Mouse (Mus musculus) olfactory bulb, adult 2 months (tissue): Measurements from ENCODE around the gene Akap13.

ENCODE experiments used
- CTCF ChIP-seq: fragments of 200-500 bp; IDR thresholded peaks from 2 replicates; pipeline ENCODE4 v1.5.1; 2012; ENCODE audit warnings: low read depth, mild to moderate bottlenecking, low read length, moderate library complexity; ENCODE audit not compliant: insufficient read depth
- POLR2A ChIP-seq: fragments of 200-500 bp; IDR thresholded peaks from 2 replicates; pipeline ENCODE4 v1.6.1; 2012; ENCODE audit warnings: mild to moderate bottlenecking, low read depth, low read length, moderate library complexity; ENCODE audit not compliant: insufficient read depth

- TF ChIP-seq CTCF (no peak), POLR2A (no peak)
Measured at GRCm38 (mm10) chr7:75554065-75554464, 98.7 kb downstream of the Akap13 start.
